Mouse (Mus musculus) kidney, adult 2 months (tissue): ENCODE results near the gene Fgf11. TPM values are rescaled to one million over a fixed set of nuclear protein-coding genes. Genes with fewer than 3 reads are reported as not detected.

Experiments used
- DNase-seq: peaks from one replicate; pipeline ENCODE4 v3.0.0; 2021
- H3K27ac ChIP-seq: fragments of 200-500 bp; 2 replicates; pipeline ENCODE4 v1.5.1; 2012; ENCODE audit warnings: low read depth, low read length, control low read depth, inconsistent platforms; ENCODE audit not compliant: insufficient read depth
- H3K27me3 ChIP-seq: fragments of 200-500 bp; replicated peaks from 2 replicates; pipeline ENCODE4 v1.6.1; 2012; ENCODE audit warnings: mild to moderate bottlenecking, moderate library complexity, low read length, inconsistent platforms; ENCODE audit not compliant: control insufficient read depth, insufficient read depth
- H3K36me3 ChIP-seq: fragments of 200-500 bp; 2 replicates; pipeline ENCODE4 v1.6.1; 2012; ENCODE audit warnings: mild to moderate bottlenecking, moderate library complexity, low read length, inconsistent platforms; ENCODE audit not compliant: control insufficient read depth, insufficient read depth
- H3K4me1 ChIP-seq: fragments of 200-500 bp; 2 replicates; pipeline ENCODE4 v1.6.1; 2011; ENCODE audit warnings: low read length; ENCODE audit not compliant: control insufficient read depth, insufficient read depth
- H3K4me3 ChIP-seq: fragments of 200-500 bp; 2 replicates; pipeline ENCODE4 v1.5.1; 2011; ENCODE audit warnings: mild to moderate bottlenecking, low read depth, low read length, control low read depth; ENCODE audit not compliant: insufficient read depth
- CTCF ChIP-seq: fragments of 200-500 bp; conservative IDR thresholded peaks from 2 replicates; pipeline ENCODE4 v1.5.1; 2011; ENCODE audit warnings: low read depth, mild to moderate bottlenecking, control low read depth, low read length, moderate library complexity, mixed read lengths; ENCODE audit not compliant: insufficient read depth, insufficient read length
- POLR2A ChIP-seq: fragments of 200-500 bp; IDR thresholded peaks from one replicate; pipeline ENCODE4 v1.6.1; 2011; ENCODE audit warnings: low read depth, low read length, control low read depth
- WGBS: fragments of 180-500 bp; shearing (Covaris S2); methylation state at CpG from one replicate; pipeline ENCODE4 v1.1.7; 2018; 5-methylcytosine and 5-hydroxymethylcytosine counted together
- polyA plus RNA-seq: library from polyadenylated mRNA; depleted of rRNA; stranded (reverse); fragments of >200 nt; gene quantifications from 2 replicates; pipeline ENCODE4 v1.2.3, GENCODE M21; 2012

The Fgf11 gene
- polyA plus RNA-seq, 1 experiment, result 2.6 TPM

GRCm38 (mm10) chr11:69775716-69776115 is 25.9 kb downstream of the Fgf11 start:
- no peak for DNase-seq
- TF ChIP-seq POLR2A (no peak), CTCF (no peak)
- WGBS, result 72% methylated on average over 10 of the region's 10 CpGs
- Histone ChIP-seq H3K36me3 (no peaks in the 10 kb centered on the region), H3K4me3 (no peak overlapping the region), H3K27ac (no peak overlapping the region), H3K27me3 (no peaks in the 10 kb centered on the region), H3K4me1 (no peaks in the 10 kb centered on the region)

GRCm38 (mm10) chr11:69774961-69775360 is 26.7 kb downstream of the Fgf11 start:
- Histone ChIP-seq H3K4me3 (no peak overlapping the region), H3K36me3 (no peaks in the 10 kb centered on the region), H3K27me3 (no peaks in the 10 kb centered on the region), H3K27ac (no peak overlapping the region), H3K4me1 (no peaks in the 10 kb centered on the region)
- TF ChIP-seq CTCF, result no peak
- TF ChIP-seq POLR2A, result no peak
- DNase-seq, result no peak
- WGBS, result 63% methylated on average over 5 of the region's 5 CpGs

DNA sequence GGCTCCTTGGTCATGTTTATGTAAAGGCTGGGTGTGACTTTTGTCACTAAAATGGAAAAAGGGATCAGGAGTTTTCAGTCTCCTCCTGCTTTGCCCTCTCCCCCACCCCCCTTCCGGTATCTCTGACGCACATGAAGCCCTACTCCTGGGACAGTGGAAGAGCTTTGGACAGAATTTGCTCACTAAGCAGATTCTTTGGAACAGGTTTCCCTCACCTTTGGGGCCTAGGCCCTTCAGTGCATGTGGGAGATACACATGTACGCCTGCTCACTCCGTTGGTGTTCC is 34.1 kb downstream of the Fgf11 start:
- Histone ChIP-seq H3K4me3 (no peak overlapping the region), H3K27me3 (no peaks in the 10 kb centered on the region), H3K27ac (no peak overlapping the region; the same call in none of the 2 replicates), H3K4me1 (peaks cover 10% of the 10 kb centered on the region), H3K36me3 (no peaks in the 10 kb centered on the region)
- TF ChIP-seq POLR2A (no peak), CTCF (no peak)
- WGBS, result 34% methylated on average over 4 of the region's 4 CpGs
- peak; percentile 28 for DNase-seq

GRCm38 (mm10) chr11:69766872-69767624 is 34.6 kb downstream of the Fgf11 start:
- H3K4me3 ChIP-seq, result peak overlapping the region; percentile 41; the same call in 1 of the 2 replicates
- no peaks in the 10 kb centered on the region for H3K36me3 ChIP-seq
- no peak for TF ChIP-seq POLR2A
- no peak for TF ChIP-seq CTCF
- DNase-seq, result no peak
- 46% methylated on average over 13 of the region's 13 CpGs for WGBS
- no peaks in the 10 kb centered on the region for H3K27me3 ChIP-seq
- peak overlapping the region; percentile 58 for H3K27ac ChIP-seq
- H3K4me1 ChIP-seq, result peaks cover 10% of the 10 kb centered on the region

DNA sequence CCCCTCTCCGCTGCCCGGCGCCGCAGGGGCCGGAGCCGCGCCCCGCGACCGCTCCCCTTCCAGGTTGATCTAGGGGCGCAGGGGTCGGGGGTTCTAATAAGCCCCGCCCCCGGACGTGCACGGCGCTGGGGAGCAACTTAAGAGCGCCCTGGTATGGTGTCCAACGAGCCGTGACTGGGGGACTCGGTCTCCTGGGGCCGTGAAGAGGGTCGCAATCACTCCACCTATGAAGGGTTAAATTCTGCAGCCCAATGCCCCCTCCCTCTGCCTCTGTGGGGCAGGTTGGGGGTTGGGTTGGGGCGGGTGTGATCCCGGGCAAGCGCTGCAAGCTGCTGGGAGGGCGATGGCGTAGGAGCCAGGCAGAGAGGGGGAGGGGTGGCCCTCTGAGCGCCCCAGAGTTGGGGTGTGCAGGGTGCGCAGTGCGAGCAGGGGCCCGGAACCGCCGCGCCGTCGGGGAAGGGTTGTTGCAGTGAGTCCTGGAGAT is 35.5 kb downstream of the Fgf11 start:
- Histone ChIP-seq H3K36me3 (no peaks in the 10 kb centered on the region), H3K4me3 (peak overlapping the region; percentile 82), H3K27ac (peak overlapping the region; percentile 68), H3K4me1 (peaks cover 10% of the 10 kb centered on the region), H3K27me3 (no peaks in the 10 kb centered on the region)
- TF ChIP-seq CTCF (no peak), POLR2A (no peak)
- whole genome bisulfite sequencing, result under 1% methylated on average over 37 of the region's 37 CpGs
- peak; percentile 70 for DNase-seq

DNA sequence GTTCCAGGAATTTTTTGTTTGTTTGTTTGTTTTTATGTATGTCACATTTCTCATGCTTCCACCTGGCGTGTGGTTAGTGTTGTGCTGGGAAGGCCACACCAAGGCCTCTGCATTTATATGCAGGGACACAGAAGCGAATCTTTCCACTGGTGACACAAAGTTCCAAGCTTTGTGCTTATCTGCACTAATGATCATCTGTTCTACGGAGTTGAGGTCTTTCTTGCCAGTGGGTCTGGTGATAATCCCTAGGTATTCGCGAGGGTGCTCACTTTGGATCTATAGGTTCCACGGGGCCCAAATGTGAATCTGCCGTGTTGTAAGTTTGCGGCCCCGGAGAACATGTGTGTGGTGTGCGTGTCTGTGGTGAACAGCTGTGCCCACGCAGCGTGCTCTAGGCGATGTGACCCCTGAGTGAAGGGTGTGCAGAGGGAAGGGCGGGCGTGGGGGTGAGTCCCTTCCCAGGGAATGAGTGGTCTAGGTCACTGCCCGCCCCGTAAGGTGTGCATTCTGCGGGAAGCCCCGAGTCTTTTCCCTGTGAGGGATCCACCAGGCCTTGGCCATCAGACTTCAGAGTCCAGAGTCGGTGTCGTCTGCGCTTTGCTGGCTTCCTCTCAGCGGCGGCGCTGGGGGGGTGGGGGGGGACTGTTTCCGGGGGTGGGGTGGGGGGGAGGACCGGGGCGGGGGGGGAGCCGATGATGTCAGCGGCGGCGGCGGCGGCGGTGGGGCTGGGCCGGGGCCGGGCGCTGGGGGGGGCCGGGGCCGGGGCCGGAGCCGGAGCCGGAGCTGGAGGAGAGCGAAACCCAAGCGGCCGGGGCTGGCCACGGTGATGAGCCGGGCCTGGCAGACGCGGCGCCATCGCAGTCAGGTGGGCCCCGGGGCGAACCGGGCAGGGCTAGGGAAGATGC is 36.2 kb downstream of the Fgf11 start, which contains the start of gene Zbtb4:
TSS of gene Zbtb4 (plus strand) at position 692 of the 905 bp plus-strand sequence.
- no peaks in the 10 kb centered on the region for H3K27me3 ChIP-seq
- H3K27ac ChIP-seq, result peak within 1 kb of the TSS; percentile 79
- peak; percentile 51 for DNase-seq
- peaks cover 10% of the 10 kb centered on the region for H3K4me1 ChIP-seq
- TF ChIP-seq CTCF, result no peak
- H3K4me3 ChIP-seq, result peak within 1 kb of the TSS; percentile 82
- no peaks in the 10 kb centered on the region for H3K36me3 ChIP-seq
- 18% methylated on average over 45 of the region's 55 CpGs for WGBS

GRCm38 (mm10) chr11:69763551-69763950 is 38.1 kb downstream of the Fgf11 start:
- WGBS, result 78% methylated on average over 7 of the region's 7 CpGs
- DNase-seq, result no peak
- H3K27me3 ChIP-seq, result no peaks in the 10 kb centered on the region
- H3K4me3 ChIP-seq, result no peak overlapping the region
- no peaks in the 10 kb centered on the region for H3K36me3 ChIP-seq
- H3K27ac ChIP-seq, result no peak overlapping the region
- peaks cover 14% of the 10 kb centered on the region for H3K4me1 ChIP-seq
- TF ChIP-seq CTCF, result peak; percentile 34
- TF ChIP-seq POLR2A, result no peak
